Mouse (Mus musculus) gastrocnemius, postnatal 36 days (tissue): ENCODE measurements around the gene Gnb5. TPM values are rescaled to one million over a fixed set of nuclear protein-coding genes. Genes with fewer than 3 reads are reported as not detected.

Experiments
- DNase-seq, 2 experiments: peaks; one replicate each; pipeline ENCODE4 v3.0.0; 2022
- intact Hi-C: fragments of 180-260 bp; cut with DNase I; formaldehyde crosslinking; loops from one replicate; pipeline ENCODE4 v1.15.1; 2025
- total RNA-seq, 2 experiments: library from RNA; stranded (reverse); gene quantifications; 2 replicates each; pipeline ENCODE4 v1.2.3; 2021

Gene Gnb5
- total RNA-seq, 2 experiments from 2014 or later = 8.7 to 14.8 TPM

- intact Hi-C loops = no loop called here
- no peak for DNase-seq
Measured at GRCm38 (mm10) chr9:75303033-75303432, 3.1 kb upstream of the Gnb5 start.

GRCm38 (mm10) chr9:75303701-75304261, 2.3 kb upstream of the Gnb5 start:
- intact Hi-C loops = no loop called here
- DNase-seq = no peak

GRCm38 (mm10) chr9:75304286-75304685, 1.8 kb upstream of the Gnb5 start:
- intact Hi-C loops = no loop called here
- DNase-seq = no peak

- intact Hi-C loops = no loop called here
- DNase-seq = no peak
Measured at GRCm38 (mm10) chr9:75307015-75307414, 927 bp downstream of the Gnb5 start.

GRCm38 (mm10) chr9:75308621-75309020, 2.5 kb downstream of the Gnb5 start:
- intact Hi-C loops = no loop called here
- DNase-seq = no peak

- intact Hi-C loops = no loop called here
- peak; percentile 42 to 57 for DNase-seq
Measured at GRCm38 (mm10) chr9:75312008-75312407, 5.9 kb downstream of the Gnb5 start.

GRCm38 (mm10) chr9:75313138-75313831, 7.2 kb downstream of the Gnb5 start:
- no peak for DNase-seq
- intact Hi-C loops = no loop called here

GRCm38 (mm10) chr9:75313832-75314516, 7.9 kb downstream of the Gnb5 start:
- intact Hi-C loops = no loop called here
- DNase-seq = peak; percentile 74 to 76

GRCm38 (mm10) chr9:75314517-75315105, 8.5 kb downstream of the Gnb5 start:
- intact Hi-C loops = no loop called here
- no peak for DNase-seq

- no peak for DNase-seq
- intact Hi-C loops = no loop called here
Measured at GRCm38 (mm10) chr9:75315238-75315637, 9.2 kb downstream of the Gnb5 start.

- no peak for DNase-seq
Measured at GRCm38 (mm10) chr9:75316771-75317170, 10.7 kb downstream of the Gnb5 start.

GRCm38 (mm10) chr9:75318196-75318595, 12.1 kb downstream of the Gnb5 start:
- intact Hi-C loops = no loop called here
- DNase-seq = no peak

More at GRCm38 (mm10) chr9:75316771-75317170, 10.7 kb downstream of the Gnb5 start:
- intact Hi-C loops = no loop called here

- intact Hi-C loops = no loop called here
- DNase-seq = no peak
Measured at GRCm38 (mm10) chr9:75319365-75319764, 13.3 kb downstream of the Gnb5 start.

GRCm38 (mm10) chr9:75322099-75322885, 16.2 kb downstream of the Gnb5 start:
- intact Hi-C loops = no loop called here

GRCm38 (mm10) chr9:75328047-75328446, 22.0 kb downstream of the Gnb5 start:
- DNase-seq = no peak
- intact Hi-C loops = no loop called here

More at GRCm38 (mm10) chr9:75322099-75322885, 16.2 kb downstream of the Gnb5 start:
- no peak for DNase-seq

- intact Hi-C loops = no loop called here
- DNase-seq = no peak
Measured at GRCm38 (mm10) chr9:75330821-75331220, 24.7 kb downstream of the Gnb5 start.

- intact Hi-C loops = no loop called here
- no peak for DNase-seq
Measured at GRCm38 (mm10) chr9:75334440-75334839, 28.4 kb downstream of the Gnb5 start.

GRCm38 (mm10) chr9:75338016-75338415, 31.9 kb downstream of the Gnb5 start:
- no peak for DNase-seq
- intact Hi-C loops = no loop called here

- no peak for DNase-seq
- intact Hi-C loops = no loop called here
Measured at GRCm38 (mm10) chr9:75342433-75342832, 36.3 kb downstream of the Gnb5 start.

- no peak for DNase-seq
- intact Hi-C loops = no loop called here
Measured at GRCm38 (mm10) chr9:75347458-75347857, 41.4 kb downstream of the Gnb5 start, which contains the start of gene Bcl2l10. Gene Bcl2l10, plus strand, starts transcription at chr9:75347758.
